Mouse (Mus musculus) MEL (cell line): ENCODE data around the gene Alad. TPM values are rescaled to one million over a fixed set of nuclear protein-coding genes. Genes with fewer than 3 reads are reported as not detected.

Source experiments
- polyA plus RNA-seq, 2 experiments: library from polyadenylated mRNA; stranded (reverse) in 1 of 2; unstranded in 1 of 2; fragments of >175 nt in 1 of 2; fragments of >200 nt in 1 of 2; gene quantifications; 2 replicates each; pipeline versions ENCODE4 v1.2.1 to v1.2.4; 2012; ENCODE audit warnings: low replicate concordance in 2 of 2, low read depth in 1 of 2; ENCODE audit not compliant: insufficient read length in 2 of 2, insufficient read depth in 1 of 2, missing spikeins in 1 of 2
- total RNA-seq: library from RNA; depleted of rRNA; stranded (reverse); fragments of 300-350 nt; gene quantifications from 2 replicates; pipeline ENCODE4 v1.2.3, GENCODE M21; 2012; rRNA removed

The Alad gene
- total and polyA plus RNA-seq, 3 experiments = 213 to 386 TPM; not detected in 1

Other genes with a start within 250 kb of the Alad start
- gene Fkbp15, start 159.4 kb downstream of the Alad start, total RNA-seq = 21.1 and 23.3 TPM in 2 replicates
- 10 to 100 TPM in 1 of 2 experiments, not detected in 1; 26.5 TPM for gene Fkbp15, start 159.4 kb downstream of the Alad start, polyA plus RNA-seq
- 18.9 and 20.6 TPM in 2 replicates for gene Slc31a1, start 159.2 kb downstream of the Alad start, total RNA-seq
- 10 to 100 TPM; 37.5 to 46.5 TPM for gene Slc31a1, start 159.2 kb downstream of the Alad start, polyA plus RNA-seq
- 80.9 and 81.4 TPM in 2 replicates for gene Cdc26, start 111.3 kb downstream of the Alad start, total RNA-seq
- gene Cdc26, start 111.3 kb downstream of the Alad start, polyA plus RNA-seq = 10 to 100 TPM in 1 of 2 experiments, not detected in 1; 80.4 TPM
- gene Prpf4, start 111.1 kb downstream of the Alad start, total RNA-seq = 24.4 and 26.9 TPM in 2 replicates
- 10 to 100 TPM in 1 of 2 experiments, not detected in 1; 37.9 TPM for gene Prpf4, start 111.1 kb downstream of the Alad start, polyA plus RNA-seq
- 0.10 and 0.15 TPM in 2 replicates for gene Rnf183, start 84.7 kb downstream of the Alad start, total RNA-seq
- under 1 TPM in 1 of 2 experiments, not detected in 1; 0.25 TPM for gene Rnf183, start 84.7 kb downstream of the Alad start, polyA plus RNA-seq
- gene Wdr31, start 49.0 kb downstream of the Alad start, total RNA-seq = 0.85 and 1.9 TPM in 2 replicates
- under 1 TPM in 1 of 2 experiments, not detected in 1; 0.91 TPM for gene Wdr31, start 49.0 kb downstream of the Alad start, polyA plus RNA-seq
- 0.13 and 0.19 TPM in 2 replicates for gene Bspry, start 39.9 kb downstream of the Alad start, total RNA-seq
- gene Bspry, start 39.9 kb downstream of the Alad start, polyA plus RNA-seq = under 1 TPM in 1 of 2 experiments, not detected in 1; 0.50 TPM
- gene Hdhd3, start 16.5 kb downstream of the Alad start, total RNA-seq = 3.5 and 4.0 TPM in 2 replicates
- gene Hdhd3, start 16.5 kb downstream of the Alad start, polyA plus RNA-seq = 1 to 10 TPM in 1 of 2 experiments, not detected in 1; 6.0 TPM
- gene Pole3, start 5.2 kb upstream of the Alad start, total RNA-seq = 51.4 and 63.6 TPM in 2 replicates
- 100 to 1,000 TPM in 1 of 2 experiments, not detected in 1; 103 TPM for gene Pole3, start 5.2 kb upstream of the Alad start, polyA plus RNA-seq
- 0.12 TPM in 1 of 2 replicates, not detected in the other for gene 4933430I17Rik, start 5.5 kb upstream of the Alad start, total RNA-seq
- gene 4933430I17Rik, start 5.5 kb upstream of the Alad start, polyA plus RNA-seq = under 1 TPM in 1 of 2 experiments, not detected in 1; 0.43 TPM
- gene Rgs3, start 39.9 kb upstream of the Alad start, total RNA-seq = not detected in 2 replicates
- not detected for gene Rgs3, start 39.9 kb upstream of the Alad start, polyA plus RNA-seq